Mouse (Mus musculus): ENCODE data around the gene Col26a1. TPM values are rescaled to one million over a fixed set of nuclear protein-coding genes. Genes with fewer than 3 reads are reported as not detected.

The Col26a1 gene
- polyA plus RNA-seq, 1 experiment from 2014 or later, result 13.4 TPM

DNA sequence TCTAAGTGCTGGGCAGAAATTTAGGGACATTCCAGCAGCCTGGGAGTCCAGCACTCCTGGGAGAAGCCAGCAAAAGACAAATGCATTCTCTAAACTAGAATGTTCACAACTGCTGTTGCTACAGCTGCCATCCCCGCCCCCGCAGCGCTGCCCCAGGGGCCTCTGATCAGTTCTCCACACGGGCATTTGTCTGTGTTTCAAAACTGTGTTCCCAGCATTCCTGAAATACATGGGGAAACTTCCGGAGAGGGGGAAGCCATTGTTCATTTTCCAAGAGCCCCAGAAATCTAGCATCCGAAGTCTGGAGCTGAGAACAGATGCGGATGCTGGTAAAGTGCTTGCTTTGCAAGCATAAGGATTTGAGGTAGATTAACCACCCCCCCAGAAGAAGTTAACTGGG, 3.9 kb upstream of the Col26a1 start:
- no peak overlapping the region for H3K4me2 ChIP-seq (ENCODE audit: low read depth, low read length)
- 27% methylated on average over 7 of the region's 7 CpGs for WGBS

DNA sequence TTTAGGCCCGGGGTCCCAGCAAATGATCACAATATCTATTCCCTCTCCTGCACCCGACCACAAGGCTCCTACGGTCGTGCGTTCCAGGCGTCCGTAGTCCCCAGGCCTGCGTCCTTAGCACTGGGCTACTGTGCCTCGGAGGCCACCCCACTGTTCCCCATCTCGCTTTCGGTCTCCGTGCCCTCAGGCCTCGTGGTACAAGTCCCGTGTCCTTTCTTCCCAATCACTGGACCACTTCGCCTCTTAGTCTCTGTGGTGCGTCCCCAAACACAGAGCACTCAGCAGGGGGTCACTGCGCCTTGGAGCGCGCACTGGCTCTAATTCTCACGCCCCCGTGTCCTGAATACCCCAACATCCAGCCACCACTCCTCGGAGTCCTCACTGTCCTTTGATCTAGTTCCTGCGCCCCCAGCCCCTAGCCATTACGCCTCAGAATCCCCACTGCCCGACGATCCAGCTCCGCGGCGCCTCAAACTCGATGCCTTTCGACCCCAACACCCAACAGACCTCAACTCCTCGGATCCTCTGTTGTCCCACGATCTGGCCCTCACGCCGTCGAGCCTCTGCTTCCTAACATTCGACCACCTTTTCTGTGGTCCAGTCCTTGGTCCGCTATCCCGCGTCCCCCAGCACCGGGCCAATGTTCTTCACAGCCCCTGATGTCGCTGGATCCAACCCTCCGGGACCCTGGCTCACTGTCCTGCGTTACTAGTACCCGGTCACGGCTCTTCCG, 788 bp downstream of the Col26a1 start:
- ATAC-seq (ENCODE audit: insufficient read depth, low FRiP score), result no peak
- no peak overlapping the region for H3K27ac ChIP-seq (ENCODE audit: low read length)
- H3K4me3 ChIP-seq (replicated peaks; ENCODE audit: low read length), result peak overlapping the region; percentile 57
- peaks cover 3% of the 10 kb centered on the region; the same call in 1 of the 2 replicates for H3K4me1 ChIP-seq (ENCODE audit: control insufficient read depth, insufficient read depth, low read length)
- H3K9ac ChIP-seq (ENCODE audit: low read length), result peak overlapping the region; percentile 76
- H3K4me2 ChIP-seq (ENCODE audit: low read depth, low read length), result peak overlapping the region; percentile 64
- no peaks in the 10 kb centered on the region for H3K9me3 ChIP-seq (replicated peaks; ENCODE audit: control insufficient read depth, low read length)
- WGBS, result 5% methylated on average over 47 of the region's 47 CpGs
- H3K36me3 ChIP-seq (ENCODE audit: control insufficient read depth, insufficient read depth, low read length), result no peaks in the 10 kb centered on the region
- peaks cover 23% of the 10 kb centered on the region; the same call in 1 of the 2 replicates for H3K27me3 ChIP-seq (ENCODE audit: control insufficient read depth, insufficient read depth, low read length)

More for the DNA sequence above, 3.9 kb upstream of the Col26a1 start:
- no peak overlapping the region for H3K4me3 ChIP-seq (replicated peaks; ENCODE audit: low read length)
- H3K27me3 ChIP-seq (ENCODE audit: control insufficient read depth, insufficient read depth, low read length), result peaks cover 19% of the 10 kb centered on the region; the same call in 1 of the 2 replicates
- peaks cover 3% of the 10 kb centered on the region; the same call in 1 of the 2 replicates for H3K4me1 ChIP-seq (ENCODE audit: control insufficient read depth, insufficient read depth, low read length)
- H3K9ac ChIP-seq (ENCODE audit: low read length), result no peak overlapping the region
- no peaks in the 10 kb centered on the region for H3K36me3 ChIP-seq (ENCODE audit: control insufficient read depth, insufficient read depth, low read length)
- no peaks in the 10 kb centered on the region for H3K9me3 ChIP-seq (replicated peaks; ENCODE audit: control insufficient read depth, low read length)
- no peak for ATAC-seq (ENCODE audit: insufficient read depth, low FRiP score)
- H3K27ac ChIP-seq (ENCODE audit: low read length), result no peak overlapping the region

DNA sequence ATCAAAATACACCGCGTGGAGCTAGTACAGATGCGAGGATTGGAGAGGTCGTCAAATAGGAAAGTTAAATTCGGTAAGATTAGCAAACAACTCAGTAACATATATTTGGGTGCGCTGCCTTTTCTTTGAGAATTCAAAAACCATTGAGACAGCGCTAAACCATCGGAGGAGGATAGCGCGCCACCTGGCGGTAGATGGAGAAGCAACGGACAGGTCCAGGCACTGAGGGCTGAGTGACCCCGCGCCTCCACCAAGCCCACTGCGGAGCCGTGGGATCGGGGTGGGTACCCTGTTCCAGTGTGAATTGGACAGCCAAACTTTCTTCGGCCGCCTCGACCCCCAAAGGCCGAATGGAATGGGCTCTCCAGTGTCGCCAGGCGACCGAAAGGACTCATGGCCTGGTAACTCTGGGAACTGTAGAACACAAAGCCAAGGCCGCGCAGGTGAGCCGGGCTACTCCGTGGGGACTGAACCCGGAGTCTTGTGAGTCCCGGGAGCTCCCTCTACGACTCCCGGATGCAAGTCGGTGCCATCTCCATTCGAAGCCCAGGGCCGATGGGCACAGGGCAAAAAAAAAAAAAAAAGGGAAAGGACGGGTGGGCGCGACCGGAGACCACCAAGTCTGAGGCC, 1.5 kb downstream of the Col26a1 start:
- Histone ChIP-seq H3K27ac (ENCODE audit: low read length) (no peak overlapping the region), H3K36me3 (ENCODE audit: control insufficient read depth, insufficient read depth, low read length) (no peaks in the 10 kb centered on the region), H3K4me3 (replicated peaks; ENCODE audit: low read length) (peak overlapping the region; percentile 57), H3K4me2 (ENCODE audit: low read depth, low read length) (peak overlapping the region; percentile 64), H3K4me1 (ENCODE audit: control insufficient read depth, insufficient read depth, low read length) (no peaks in the 10 kb centered on the region), H3K9ac (ENCODE audit: low read length) (peak overlapping the region; percentile 76), H3K9me3 (replicated peaks; ENCODE audit: control insufficient read depth, low read length) (no peaks in the 10 kb centered on the region), H3K27me3 (ENCODE audit: control insufficient read depth, insufficient read depth, low read length) (peaks cover 23% of the 10 kb centered on the region; the same call in 1 of the 2 replicates)
- peak; percentile 55; the same call in 1 of the 2 replicates for ATAC-seq (ENCODE audit: insufficient read depth, low FRiP score)
- WGBS, result 5% methylated on average over 39 of the region's 39 CpGs

DNA sequence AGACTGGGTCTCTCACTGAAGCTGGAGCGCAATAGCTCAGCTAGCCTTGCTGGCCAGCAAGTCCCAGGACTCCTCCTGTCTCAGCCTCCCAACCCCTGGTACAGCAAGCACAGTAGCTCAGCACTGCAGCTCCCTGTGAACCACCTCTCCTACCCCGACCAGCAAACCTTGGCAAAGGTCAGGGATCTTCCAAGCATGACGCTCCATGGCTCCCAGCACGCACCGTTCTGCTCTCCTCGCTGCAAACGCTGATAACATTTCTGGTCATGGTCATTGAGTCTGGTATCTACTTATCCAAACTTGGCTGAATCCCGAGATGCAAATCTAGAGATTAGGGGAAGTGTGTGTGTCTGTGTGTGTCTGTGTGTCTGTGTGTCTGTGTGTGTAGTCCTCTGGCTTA, 2.9 kb downstream of the Col26a1 start:
- 82% methylated on average over 8 of the region's 8 CpGs for WGBS
- no peak overlapping the region for H3K4me2 ChIP-seq (ENCODE audit: low read depth, low read length)
- ATAC-seq (ENCODE audit: insufficient read depth, low FRiP score), result no peak
- H3K27me3 ChIP-seq (ENCODE audit: control insufficient read depth, insufficient read depth, low read length), result peaks cover 23% of the 10 kb centered on the region; the same call in 1 of the 2 replicates
- H3K9ac ChIP-seq (ENCODE audit: low read length), result no peak overlapping the region
- H3K4me1 ChIP-seq (ENCODE audit: control insufficient read depth, insufficient read depth, low read length), result no peaks in the 10 kb centered on the region
- no peak overlapping the region for H3K27ac ChIP-seq (ENCODE audit: low read length)
- H3K9me3 ChIP-seq (replicated peaks; ENCODE audit: control insufficient read depth, low read length), result no peaks in the 10 kb centered on the region
- H3K36me3 ChIP-seq (ENCODE audit: control insufficient read depth, insufficient read depth, low read length), result no peaks in the 10 kb centered on the region
- no peak overlapping the region for H3K4me3 ChIP-seq (replicated peaks; ENCODE audit: low read length)

DNA sequence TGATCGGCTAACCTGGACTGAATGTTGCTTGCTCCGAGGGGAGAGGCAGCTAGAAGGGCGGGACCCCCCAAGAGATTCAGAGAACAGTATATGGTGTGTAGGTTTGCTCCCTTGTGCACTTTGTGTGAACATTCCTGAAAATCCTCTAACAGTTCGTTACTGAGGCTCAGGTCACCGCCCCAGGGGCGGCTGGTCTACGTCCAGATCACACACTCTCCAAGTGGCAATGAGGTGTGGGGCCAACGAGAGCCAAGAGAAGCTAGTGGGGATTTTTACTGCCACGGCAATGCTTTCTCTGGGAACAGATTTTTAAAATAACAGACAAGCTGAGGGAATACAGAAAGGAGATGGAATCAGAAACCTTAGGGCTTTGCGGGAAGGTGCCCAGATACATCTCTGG, 8.7 kb downstream of the Col26a1 start:
- no peak for ATAC-seq (ENCODE audit: insufficient read depth, low FRiP score)
- Histone ChIP-seq H3K4me3 (replicated peaks; ENCODE audit: low read length) (no peak overlapping the region), H3K27me3 (ENCODE audit: control insufficient read depth, insufficient read depth, low read length) (no peaks in the 10 kb centered on the region), H3K4me2 (ENCODE audit: low read depth, low read length) (no peak overlapping the region), H3K9ac (ENCODE audit: low read length) (no peak overlapping the region), H3K9me3 (replicated peaks; ENCODE audit: control insufficient read depth, low read length) (no peaks in the 10 kb centered on the region), H3K4me1 (ENCODE audit: control insufficient read depth, insufficient read depth, low read length) (no peaks in the 10 kb centered on the region; the same call in 1 of the 2 replicates), H3K27ac (ENCODE audit: low read length) (no peak overlapping the region), H3K36me3 (ENCODE audit: control insufficient read depth, insufficient read depth, low read length) (no peaks in the 10 kb centered on the region)
- WGBS, result 62% methylated on average over 10 of the region's 10 CpGs

DNA sequence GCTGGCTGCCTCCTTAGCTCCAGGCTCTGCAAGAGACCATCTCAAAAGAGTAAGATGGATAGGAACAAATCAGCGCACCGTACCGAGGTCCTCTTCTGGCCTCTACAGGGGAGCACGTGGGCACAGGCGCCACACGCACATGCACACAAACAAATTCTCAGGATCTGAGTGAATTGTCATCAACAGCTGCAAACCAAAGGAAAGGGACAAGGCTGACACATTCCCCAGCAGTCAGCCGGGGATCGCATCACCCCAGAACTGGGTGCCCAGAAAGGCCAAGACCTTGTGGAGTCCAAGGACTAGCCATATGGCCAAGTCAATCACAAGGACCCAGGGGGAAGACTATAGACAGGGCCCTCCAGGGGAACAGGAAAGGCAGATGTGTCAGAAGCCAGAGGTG, 10.6 kb downstream of the Col26a1 start:
- Histone ChIP-seq H3K4me1 (ENCODE audit: control insufficient read depth, insufficient read depth, low read length) (no peaks in the 10 kb centered on the region; the same call in 1 of the 2 replicates), H3K27me3 (ENCODE audit: control insufficient read depth, insufficient read depth, low read length) (no peaks in the 10 kb centered on the region), H3K9ac (ENCODE audit: low read length) (no peak overlapping the region), H3K9me3 (replicated peaks; ENCODE audit: control insufficient read depth, low read length) (no peaks in the 10 kb centered on the region), H3K27ac (ENCODE audit: low read length) (no peak overlapping the region), H3K4me2 (ENCODE audit: low read depth, low read length) (no peak overlapping the region), H3K36me3 (ENCODE audit: control insufficient read depth, insufficient read depth, low read length) (no peaks in the 10 kb centered on the region), H3K4me3 (replicated peaks; ENCODE audit: low read length) (no peak overlapping the region)
- ATAC-seq (ENCODE audit: insufficient read depth, low FRiP score), result no peak
- WGBS, result 76% methylated on average over 8 of the region's 8 CpGs

DNA sequence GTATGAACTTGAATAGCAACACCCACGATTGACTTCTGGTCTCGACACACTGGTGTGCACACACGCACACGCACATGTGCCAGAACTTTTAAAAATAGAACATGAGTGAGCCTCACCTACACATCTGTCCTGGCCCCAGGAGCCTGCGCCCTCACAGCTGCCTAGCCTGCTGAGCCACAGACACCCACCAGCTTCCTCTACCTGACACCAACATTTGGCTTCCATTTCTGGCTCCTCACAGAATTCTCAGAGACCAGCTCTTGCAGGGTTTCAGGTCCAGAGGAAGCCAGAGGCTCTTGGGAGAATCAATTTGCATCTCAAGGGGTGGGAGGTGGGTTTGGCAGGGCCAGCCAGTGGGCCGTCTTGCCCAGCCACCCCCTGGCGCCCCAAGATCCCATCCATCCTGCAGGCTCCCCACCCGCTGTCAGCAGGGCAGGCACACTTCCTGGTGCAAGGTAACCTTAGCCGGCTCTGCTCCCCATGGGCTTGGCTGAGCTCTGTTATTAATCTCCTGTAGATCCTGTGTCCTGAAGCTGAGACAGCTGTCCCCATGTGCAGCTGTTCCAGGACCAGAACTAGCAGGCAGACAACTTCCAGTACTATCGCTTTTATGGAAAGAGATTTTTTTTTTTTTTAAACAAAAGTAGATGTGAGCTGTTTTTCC, 13.4 kb downstream of the Col26a1 start:
- 0 out of 2 replicates have a peak overlapping the region, but pooled peaks have one; percentile 9 for H3K9ac ChIP-seq (ENCODE audit: low read length)
- WGBS, result 40% methylated on average over 10 of the region's 10 CpGs
- H3K27me3 ChIP-seq (ENCODE audit: control insufficient read depth, insufficient read depth, low read length), result no peaks in the 10 kb centered on the region
- ATAC-seq (ENCODE audit: insufficient read depth, low FRiP score), result 0 out of 2 replicates have a peak, but pooled peaks have one; percentile 44
- H3K4me1 ChIP-seq (ENCODE audit: control insufficient read depth, insufficient read depth, low read length), result no peaks in the 10 kb centered on the region; the same call in none of the 2 replicates
- H3K27ac ChIP-seq (ENCODE audit: low read length), result peak overlapping the region; percentile 78; the same call in 1 of the 2 replicates
- no peaks in the 10 kb centered on the region for H3K36me3 ChIP-seq (ENCODE audit: control insufficient read depth, insufficient read depth, low read length)
- H3K4me2 ChIP-seq (ENCODE audit: low read depth, low read length), result no peak overlapping the region
- H3K9me3 ChIP-seq (replicated peaks; ENCODE audit: control insufficient read depth, low read length), result no peaks in the 10 kb centered on the region
- no peak overlapping the region for H3K4me3 ChIP-seq (replicated peaks; ENCODE audit: low read length)

DNA sequence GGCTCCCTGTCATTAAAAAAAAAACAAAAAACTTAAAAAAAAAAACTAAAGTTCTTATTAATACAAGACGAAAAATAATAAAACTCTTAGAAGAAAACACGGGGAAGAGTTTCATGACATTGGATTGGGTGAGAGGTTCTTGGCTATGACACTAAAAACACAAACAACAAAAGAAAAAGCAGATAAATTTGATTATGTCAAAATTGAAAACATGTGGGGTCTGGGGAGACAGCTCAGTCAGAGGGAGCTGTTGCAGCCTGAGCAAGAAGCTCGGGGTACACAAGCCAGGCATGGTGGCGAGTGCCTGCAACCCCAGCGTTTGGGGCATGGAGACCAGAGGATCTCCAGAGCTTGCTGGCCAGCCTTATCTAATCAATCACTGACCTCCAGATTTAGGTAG, 15.3 kb downstream of the Col26a1 start:
- Histone ChIP-seq H3K4me2 (ENCODE audit: low read depth, low read length) (no peak overlapping the region), H3K27ac (ENCODE audit: low read length) (no peak overlapping the region), H3K36me3 (ENCODE audit: control insufficient read depth, insufficient read depth, low read length) (no peaks in the 10 kb centered on the region), H3K4me3 (replicated peaks; ENCODE audit: low read length) (no peak overlapping the region), H3K4me1 (ENCODE audit: control insufficient read depth, insufficient read depth, low read length) (peaks cover 12% of the 10 kb centered on the region), H3K9me3 (replicated peaks; ENCODE audit: control insufficient read depth, low read length) (no peaks in the 10 kb centered on the region), H3K27me3 (ENCODE audit: control insufficient read depth, insufficient read depth, low read length) (no peaks in the 10 kb centered on the region), H3K9ac (ENCODE audit: low read length) (no peak overlapping the region)
- no peak for ATAC-seq (ENCODE audit: insufficient read depth, low FRiP score)
- WGBS, result 72% methylated on average over 5 of the region's 5 CpGs

Measured in stomach, embryonic 16.5 days (tissue).